In genomic region chr11:5100801-5101200, GRCm38 (mm10) we compare ENCODE assay signal across 10 mouse cellular contexts. TPM values are rescaled to one million over a fixed set of nuclear protein-coding genes. Genes with fewer than 3 reads are reported as not detected.
DNase-seq lines count a peak whose midpoint lies in the region; ATAC-seq and TF ChIP-seq lines count a peak whose summit lies in the region.
"Had no signal": no experiment of that assay in that cellular context is flagged by ENCODE, and none has a peak within 500 bp of the region (broad histone marks: within the 10 kb centered on the region; RNA-seq: fewer than 3 reads in every experiment).

No protein-coding gene starts in this region.

- DNase-seq in heart, postnatal 36 days = no peak
- DNase-seq in ES-E14 (ENCODE audit: low read depth, low spot score) = no peak
- DNase-seq in hindbrain, embryonic 11.5 days (ENCODE audit: low spot score) = no peak
- DNase-seq in midbrain, embryonic 11.5 days (ENCODE audit: low spot score, missing footprints) = no peak
- no peak for DNase-seq in adrenal gland, adult 18-20 months (ENCODE audit: low spot score in 2 of 2)
- DNase-seq in urinary bladder, postnatal 36 days (ENCODE audit: low spot score in 2 of 2) = no peak
- no peak for DNase-seq in T-cell, adult 2 months (ENCODE audit: low spot score)
- DNase-seq: right cerebral cortex, adult 18-20 months had no signal

- WGBS in heart, embryonic 13.5 days = 63% methylated on average over 5 of the region's 5 CpGs
- WGBS in hindbrain, embryonic 11.5 days = 47% methylated on average over 5 of the region's 5 CpGs
- WGBS in midbrain, embryonic 11.5 days = 48% methylated on average over 5 of the region's 5 CpGs

- peak overlapping the region; percentile 100 for H3K4me3 ChIP-seq in heart, embryonic 13.5 days
- peak overlapping the region; percentile 79 to 84; a peak in 3 of 4 replicates for H3K4me3 ChIP-seq in ES-E14 (ENCODE audit: insufficient read depth in 1 of 2, low read depth in 1 of 2, low read length in 2 of 2, poor library complexity in 1 of 2, severe bottlenecking in 1 of 2)
- H3K4me3 ChIP-seq in hindbrain, embryonic 11.5 days (ENCODE audit: low read depth, low read length) = no peak overlapping the region
- H3K4me3 ChIP-seq in midbrain, embryonic 11.5 days (ENCODE audit: low read depth, low read length) = no peak overlapping the region

- ATAC-seq in heart, embryonic 13.5 days (ENCODE audit: extremely low read depth, insufficient number of reproducible peaks, low FRiP score, low TSS enrichment) = no peak
- ATAC-seq in hindbrain, embryonic 11.5 days (ENCODE audit: low FRiP score) = no peak
- ATAC-seq in midbrain, embryonic 11.5 days (ENCODE audit: low FRiP score) = no peak

- H3K36me3 ChIP-seq in heart, embryonic 13.5 days = peaks cover 26% of the 10 kb centered on the region
- H3K36me3 ChIP-seq in ES-E14 (ENCODE audit: control insufficient read depth, insufficient read depth, low read length, poor library complexity, severe bottlenecking) = peaks cover 27% of the 10 kb centered on the region
- no peaks in the 10 kb centered on the region for H3K36me3 ChIP-seq in hindbrain, embryonic 11.5 days (ENCODE audit: control insufficient read depth, insufficient read depth, low read length)
- H3K36me3 ChIP-seq in midbrain, embryonic 11.5 days (ENCODE audit: control insufficient read depth, insufficient read depth, low read length) = no peaks in the 10 kb centered on the region; the same call in 1 of the 2 replicates

- intact Hi-C loops in heart, postnatal 36 days (cut with DNase I) = loop anchor here (5.0 kb wide), 1 partner anchor 162 kb away; the partner anchor contains the start of gene Kremen1

- H3K9me3 ChIP-seq in heart, embryonic 13.5 days = no peaks in the 10 kb centered on the region
- no peaks in the 10 kb centered on the region for H3K9me3 ChIP-seq in ES-E14 (ENCODE audit: control insufficient read depth, insufficient read depth, low read depth, low read length)
- H3K9me3 ChIP-seq in hindbrain, embryonic 11.5 days (ENCODE audit: control insufficient read depth, low read length) = no peaks in the 10 kb centered on the region
- no peaks in the 10 kb centered on the region for H3K9me3 ChIP-seq in midbrain, embryonic 11.5 days (ENCODE audit: control insufficient read depth, low read length)

- H3K4me2 ChIP-seq in heart, embryonic 13.5 days = peak overlapping the region; percentile 90
- peak overlapping the region; percentile 67 for H3K4me2 ChIP-seq in hindbrain, embryonic 11.5 days (replicated peaks; ENCODE audit: low read depth, low read length)
- peak overlapping the region; percentile 86 for H3K4me2 ChIP-seq in midbrain, embryonic 11.5 days

- H3K27ac ChIP-seq in heart, embryonic 13.5 days (replicated peaks) = no peak overlapping the region
- H3K27ac ChIP-seq in ES-E14 (ENCODE audit: insufficient read depth, low read depth, low read length, poor library complexity, severe bottlenecking) = no peak overlapping the region
- H3K27ac ChIP-seq in hindbrain, embryonic 11.5 days (ENCODE audit: low read depth, low read length) = no peak overlapping the region
- H3K27ac ChIP-seq in midbrain, embryonic 11.5 days (ENCODE audit: low read depth, low read length) = no peak overlapping the region

- peak overlapping the region; percentile 100 for H3K9ac ChIP-seq in heart, embryonic 13.5 days
- H3K9ac ChIP-seq in ES-E14 (ENCODE audit: insufficient read depth, low read depth, low read length, poor library complexity, severe bottlenecking) = peak overlapping the region; percentile 99; the same call in 1 of the 2 replicates
- H3K9ac ChIP-seq in hindbrain, embryonic 11.5 days (ENCODE audit: low read depth, low read length) = no peak overlapping the region
- H3K9ac ChIP-seq in midbrain, embryonic 11.5 days (ENCODE audit: low read length) = no peak overlapping the region

- in situ Hi-C loops in ES-E14 (cut with MboI; ENCODE audit: low sequenced_read_pairs in 2 of 2, unreplicated experiment in 2 of 2) = no loop called here

- no peaks in the 10 kb centered on the region for H3K27me3 ChIP-seq in heart, embryonic 13.5 days (replicated peaks)
- H3K27me3 ChIP-seq in hindbrain, embryonic 11.5 days (ENCODE audit: control insufficient read depth, insufficient read depth, low read length) = no peaks in the 10 kb centered on the region
- no peaks in the 10 kb centered on the region for H3K27me3 ChIP-seq in midbrain, embryonic 11.5 days (ENCODE audit: control insufficient read depth, insufficient read depth, low read length)

- H3K4me1 ChIP-seq in heart, embryonic 13.5 days = peaks cover 30% of the 10 kb centered on the region
- peaks cover 5 to 11% of the 10 kb centered on the region in 2 experiments; a peak in 3 of 4 replicates for H3K4me1 ChIP-seq in ES-E14 (ENCODE audit: control insufficient read depth in 2 of 2, insufficient read depth in 2 of 2, low read length in 2 of 2, poor library complexity in 1 of 2)
- no peaks in the 10 kb centered on the region; the same call in none of the 2 replicates for H3K4me1 ChIP-seq in hindbrain, embryonic 11.5 days (replicated peaks; ENCODE audit: control insufficient read depth, insufficient read depth, low read length)
- peaks cover 22% of the 10 kb centered on the region for H3K4me1 ChIP-seq in midbrain, embryonic 11.5 days (ENCODE audit: control insufficient read depth, insufficient read depth, low read length)

TF ChIP-seq in ES-E14, 5 proteins besides CTCF, POLR2A, EP300 and RAD21:
- TF ChIP-seq CHD2 (IDR thresholded peaks at IDR 0.05; ENCODE audit: low read depth, low read length) = no peak
- no peak for TF ChIP-seq MAFK (IDR thresholded peaks at IDR 0.05; ENCODE audit: insufficient read depth, low read depth, low read length)
- TF ChIP-seq ZC3H11A (IDR thresholded peaks at IDR 0.05; ENCODE audit: borderline replicate concordance, low read depth, low read length) = no peak
- no peak for TF ChIP-seq ZNF384 (IDR thresholded peaks at IDR 0.05; ENCODE audit: low read depth, low read length)
- no peak for TF ChIP-seq HCFC1 (IDR thresholded peaks at IDR 0.05; ENCODE audit: borderline replicate concordance, insufficient read depth, low read length)

RNA-seq across cellular contexts. Expression of gene Ewsr1, which starts 1.7 kb away (rescaled TPM):
- polyA plus RNA-seq in heart, embryonic 13.5 days (2015; fragmentation: Nextera tagmentation; extraction: Ambion mirVana) = 435 and 450 TPM in 2 replicates
- total RNA-seq in heart, postnatal 36 days (2021) = 10 to 100 TPM; 85.9 to 93.8 TPM
- total RNA-seq in ES-E14 (2012; rRNA removed) = 396 and 421 TPM in 2 replicates
- polyA plus RNA-seq in hindbrain, embryonic 11.5 days (2014; fragmentation: Nextera tagmentation; extraction: Ambion mirVana) = 430 and 463 TPM in 2 replicates
- polyA plus RNA-seq in midbrain, embryonic 11.5 days (2014; fragmentation: Nextera tagmentation; extraction: Ambion mirVana) = 419 and 422 TPM in 2 replicates
- total RNA-seq in adrenal gland, adult 18-20 months (2021) = 100 to 1,000 TPM; 211 to 300 TPM

RNA-seq across cellular contexts. Expression of gene Rhbdd3, which starts 2.1 kb away (rescaled TPM):
- polyA plus RNA-seq in heart, embryonic 13.5 days (2015; fragmentation: Nextera tagmentation; extraction: Ambion mirVana) = 28.2 and 34.3 TPM in 2 replicates
- 10 to 100 TPM; 21.0 to 28.1 TPM for total RNA-seq in heart, postnatal 36 days (2021)
- total RNA-seq in ES-E14 (2012; rRNA removed) = 33.9 and 40.5 TPM in 2 replicates
- 17.3 and 18.2 TPM in 2 replicates for polyA plus RNA-seq in hindbrain, embryonic 11.5 days (2014; fragmentation: Nextera tagmentation; extraction: Ambion mirVana)
- 20.4 and 21.3 TPM in 2 replicates for polyA plus RNA-seq in midbrain, embryonic 11.5 days (2014; fragmentation: Nextera tagmentation; extraction: Ambion mirVana)
- total RNA-seq in adrenal gland, adult 18-20 months (2021) = 10 to 100 TPM; 16.3 to 19.5 TPM

RNA-seq across cellular contexts. Expression of gene Gas2l1, which starts 35.7 kb away (rescaled TPM):
- 21.0 TPM in 2 replicates for polyA plus RNA-seq in heart, embryonic 13.5 days (2015; fragmentation: Nextera tagmentation; extraction: Ambion mirVana)
- 10 to 100 TPM; 17.5 to 18.7 TPM for total RNA-seq in heart, postnatal 36 days (2021)
- total RNA-seq in ES-E14 (2012; rRNA removed) = 32.7 and 40.9 TPM in 2 replicates
- polyA plus RNA-seq in hindbrain, embryonic 11.5 days (2014; fragmentation: Nextera tagmentation; extraction: Ambion mirVana) = 23.0 and 24.8 TPM in 2 replicates
- 19.4 and 23.1 TPM in 2 replicates for polyA plus RNA-seq in midbrain, embryonic 11.5 days (2014; fragmentation: Nextera tagmentation; extraction: Ambion mirVana)
- 10 to 100 TPM; 45.2 to 49.9 TPM for total RNA-seq in adrenal gland, adult 18-20 months (2021)
- total RNA-seq: common myeloid progenitor, adult 5-6 weeks had no signal

RNA-seq across cellular contexts. Expression of gene Rasl10a, which starts 42.9 kb away (rescaled TPM):
- 0.59 and 0.70 TPM in 2 replicates for polyA plus RNA-seq in heart, embryonic 13.5 days (2015; fragmentation: Nextera tagmentation; extraction: Ambion mirVana)
- 1 to 10 TPM; 5.1 to 9.5 TPM for total RNA-seq in heart, postnatal 36 days (2021)
- total RNA-seq in ES-E14 (2012; rRNA removed) = 1.5 TPM in 2 replicates
- 0.40 and 0.46 TPM in 2 replicates for polyA plus RNA-seq in hindbrain, embryonic 11.5 days (2014; fragmentation: Nextera tagmentation; extraction: Ambion mirVana)
- polyA plus RNA-seq in midbrain, embryonic 11.5 days (2014; fragmentation: Nextera tagmentation; extraction: Ambion mirVana) = 0.19 and 0.37 TPM in 2 replicates
- total RNA-seq in adrenal gland, adult 18-20 months (2021) = under 1 TPM in 1 of 2 experiments, not detected in 1; 0.46 TPM
- total RNA-seq: common myeloid progenitor, adult 5-6 weeks had no signal

RNA-seq across cellular contexts. Expression of gene Emid1, which starts 51.3 kb away (rescaled TPM):
- polyA plus RNA-seq in heart, embryonic 13.5 days (2015; fragmentation: Nextera tagmentation; extraction: Ambion mirVana) = 8.6 and 9.3 TPM in 2 replicates
- 1 to 10 TPM; 2.1 to 3.8 TPM for total RNA-seq in heart, postnatal 36 days (2021)
- 2.7 and 6.3 TPM in 2 replicates for total RNA-seq in ES-E14 (2012; rRNA removed)
- 19.2 and 22.7 TPM in 2 replicates for polyA plus RNA-seq in hindbrain, embryonic 11.5 days (2014; fragmentation: Nextera tagmentation; extraction: Ambion mirVana)
- polyA plus RNA-seq in midbrain, embryonic 11.5 days (2014; fragmentation: Nextera tagmentation; extraction: Ambion mirVana) = 12.3 and 13.7 TPM in 2 replicates
- 1 to 10 TPM; 2.2 to 3.4 TPM for total RNA-seq in adrenal gland, adult 18-20 months (2021)

Comparison
In these comparisons a context has a peak if more than half of its experiments do, and no peak if none do; other contexts are left out.
1. H3K4me3 ChIP-seq: peak in heart, embryonic 13.5 days (single experiment) and ES-E14 (2 of 2); none in hindbrain, embryonic 11.5 days (single experiment) and midbrain, embryonic 11.5 days (single experiment).
2. H3K9ac ChIP-seq: peak in heart, embryonic 13.5 days (single experiment) and ES-E14 (single experiment); none in hindbrain, embryonic 11.5 days (single experiment) and midbrain, embryonic 11.5 days (single experiment).
3. Peak in every context shown above with its lines, with median percentiles within 50 percentile points of each other: H3K4me2 ChIP-seq.